Mouse (Mus musculus) activated CD4-positive, CD25-positive, alpha-beta regulatory T cell, adult 4 months (primary cell): ENCODE data around the gene Gsto1. TPM values are rescaled to one million over a fixed set of nuclear protein-coding genes. Genes with fewer than 3 reads are reported as not detected.

ENCODE experiments used
- ATAC-seq: one replicate; pipeline ENCODE4 v1.8.0; 2017
- polyA plus RNA-seq, 2 experiments: library from polyadenylated mRNA; unstranded; fragments of 100-300 nt; shearing (Covaris generic); gene quantifications; one replicate each; pipeline ENCODE4 v1.2.1; 2017

The Gsto1 gene
- polyA plus RNA-seq, 2 experiments from 2014 or later, result 27.1 to 29.5 TPM

GRCm38 (mm10) chr19:47890489-47891130 is 35.8 kb downstream of the Gsto1 start:
- ATAC-seq, result peak; percentile 57

DNA sequence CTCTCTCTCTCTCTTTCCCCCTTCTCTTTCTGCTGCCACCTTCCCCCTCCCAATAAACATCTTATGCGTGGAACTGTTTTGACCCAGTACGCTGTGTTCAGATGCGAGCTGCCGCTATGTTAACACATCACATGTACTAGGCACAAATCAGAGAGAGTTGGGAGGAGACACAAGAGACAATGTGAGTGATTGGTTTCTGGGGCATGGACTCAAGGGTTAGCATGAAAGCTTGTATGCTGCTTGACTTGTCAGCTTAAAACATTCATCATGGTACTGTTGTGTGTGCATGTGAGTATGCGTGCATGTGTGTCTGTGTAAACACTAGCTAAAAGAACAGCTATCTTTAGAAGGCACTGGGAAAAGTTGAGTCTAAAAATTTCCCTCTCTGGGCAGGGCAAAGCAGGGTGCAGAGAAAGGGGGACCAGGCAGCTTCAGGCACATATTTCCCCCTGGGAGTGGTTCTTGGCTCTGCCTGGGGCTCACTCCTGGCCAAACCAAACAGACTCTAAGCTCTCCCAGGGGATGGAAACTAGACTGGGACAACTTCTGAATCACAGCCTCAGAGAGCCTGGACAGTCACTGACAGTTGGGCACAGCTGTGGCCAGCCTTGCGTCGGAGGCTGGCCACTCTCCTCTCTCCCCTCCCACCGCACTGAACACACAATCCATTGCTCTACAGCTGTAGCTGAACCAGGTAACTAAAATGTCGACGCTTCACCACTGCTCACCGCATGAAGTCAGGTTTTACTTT is 37.0 kb downstream of the Gsto1 start:
- ATAC-seq, result no peak

GRCm38 (mm10) chr19:47893092-47893491 is 38.3 kb downstream of the Gsto1 start:
- no peak for ATAC-seq

DNA sequence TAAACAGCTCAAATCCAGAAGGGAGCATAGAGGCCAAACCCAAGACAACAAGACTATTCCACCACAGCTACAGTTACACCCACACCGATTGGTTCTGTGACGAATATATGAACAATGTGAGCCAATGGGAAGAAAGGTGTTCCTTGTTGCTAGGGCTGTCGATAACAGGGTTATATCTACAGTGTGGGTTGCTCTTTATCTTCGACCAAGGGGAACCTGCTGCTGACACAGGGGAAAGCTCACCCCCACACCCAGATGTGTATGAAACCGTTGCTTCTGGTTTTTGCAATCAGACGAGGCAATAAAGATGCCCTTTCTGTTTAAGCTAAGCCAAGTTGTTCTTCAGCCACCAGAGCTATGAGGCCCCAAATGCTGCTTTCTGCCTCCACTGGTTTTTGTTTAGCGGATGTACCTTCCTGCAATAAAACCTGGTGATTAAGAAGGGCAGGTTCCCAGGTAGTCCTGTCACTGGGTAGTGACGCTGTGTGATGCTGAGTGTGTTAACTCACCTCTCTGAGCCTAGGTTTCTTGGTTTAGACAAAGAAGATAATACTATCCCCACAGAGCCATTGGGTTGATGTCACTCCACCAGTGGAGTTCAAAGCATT is 43.8 kb downstream of the Gsto1 start:
- ATAC-seq, result peak; percentile 79

DNA sequence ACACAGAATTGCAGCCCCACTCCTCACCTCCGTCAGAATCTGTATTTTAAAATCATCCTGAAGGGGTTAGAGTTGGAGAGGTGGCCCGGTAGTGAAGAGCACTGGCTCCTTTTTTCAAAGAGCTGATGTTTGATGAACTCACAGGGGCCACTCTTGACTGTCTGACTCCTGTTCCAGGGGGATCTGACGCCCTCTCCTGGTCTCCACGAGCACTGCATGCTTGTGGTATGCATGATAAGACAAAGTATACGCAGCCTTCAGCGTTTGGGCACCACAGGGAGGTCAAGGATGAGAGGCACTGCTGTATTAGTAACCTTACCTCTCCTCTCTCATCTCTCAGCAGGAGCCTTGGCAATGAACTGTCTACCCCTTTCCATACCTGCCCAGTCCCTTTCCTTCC is 45.2 kb downstream of the Gsto1 start:
- ATAC-seq, result no peak

DNA sequence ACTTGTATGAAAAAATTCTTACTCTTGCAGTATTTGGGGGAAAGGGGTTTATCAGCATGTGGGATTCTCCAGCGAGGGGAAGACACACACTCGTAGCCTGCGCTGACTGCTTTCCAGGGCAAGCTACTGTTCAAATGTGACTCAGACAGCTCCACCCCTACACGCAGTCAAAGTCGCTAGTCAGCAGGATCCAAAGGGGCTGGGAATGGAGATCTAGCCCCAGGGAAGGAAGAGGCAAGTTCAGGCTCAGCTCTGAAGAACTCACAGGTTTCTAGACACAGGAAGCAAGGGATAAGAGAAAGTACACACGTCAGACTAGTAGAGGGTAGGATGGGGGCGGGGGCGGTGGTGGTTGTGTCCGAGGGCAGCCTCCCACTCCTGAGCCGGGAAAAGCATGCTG is 45.8 kb downstream of the Gsto1 start:
- no peak for ATAC-seq

DNA sequence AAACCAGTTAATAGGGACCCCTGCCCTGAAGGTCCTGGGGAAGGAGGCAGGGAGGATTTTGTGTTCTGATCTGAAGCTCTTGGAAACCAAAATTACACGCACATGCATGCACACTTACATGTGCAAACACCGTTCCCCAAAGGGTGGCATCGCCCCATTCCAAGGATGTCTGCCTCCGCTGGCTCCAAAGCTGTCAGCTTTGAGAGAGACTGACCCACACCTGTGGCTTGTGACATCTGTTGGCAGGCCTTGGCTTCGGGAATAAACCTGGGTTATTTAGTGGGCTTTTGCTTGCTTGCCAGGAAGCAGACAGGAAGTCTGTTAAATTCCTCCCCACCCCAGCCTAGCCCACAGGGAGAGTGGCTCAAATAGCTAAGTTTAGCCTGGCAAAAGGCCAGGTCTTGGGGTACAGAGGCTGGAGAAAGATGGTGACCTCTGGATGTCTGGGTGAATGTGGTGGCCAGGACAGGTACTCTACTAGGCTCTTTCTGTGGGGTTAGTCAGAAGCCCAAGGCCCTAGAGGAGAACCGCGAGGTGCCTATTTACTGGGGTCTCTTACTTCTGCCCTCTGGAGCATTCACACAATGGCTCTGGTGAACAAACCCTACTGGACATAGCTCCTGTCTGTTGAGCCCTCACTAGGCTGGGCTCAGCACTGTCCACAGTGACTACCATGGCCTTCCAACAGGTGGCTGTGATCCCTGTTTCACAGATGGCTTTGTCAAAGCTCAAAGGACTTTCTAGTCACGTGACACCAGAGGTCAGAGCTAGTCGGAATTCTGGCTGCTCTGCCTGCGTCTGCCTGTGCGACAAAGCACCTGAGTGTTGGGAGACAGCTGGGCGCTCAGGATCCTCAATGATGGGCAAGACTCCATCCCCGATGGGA is 47.8 kb downstream of the Gsto1 start:
- no peak for ATAC-seq

- ATAC-seq, result no peak
Observed at GRCm38 (mm10) chr19:47903679-47904078, 48.9 kb downstream of the Gsto1 start.

GRCm38 (mm10) chr19:47905081-47905480 is 50.3 kb downstream of the Gsto1 start:
- no peak for ATAC-seq

DNA sequence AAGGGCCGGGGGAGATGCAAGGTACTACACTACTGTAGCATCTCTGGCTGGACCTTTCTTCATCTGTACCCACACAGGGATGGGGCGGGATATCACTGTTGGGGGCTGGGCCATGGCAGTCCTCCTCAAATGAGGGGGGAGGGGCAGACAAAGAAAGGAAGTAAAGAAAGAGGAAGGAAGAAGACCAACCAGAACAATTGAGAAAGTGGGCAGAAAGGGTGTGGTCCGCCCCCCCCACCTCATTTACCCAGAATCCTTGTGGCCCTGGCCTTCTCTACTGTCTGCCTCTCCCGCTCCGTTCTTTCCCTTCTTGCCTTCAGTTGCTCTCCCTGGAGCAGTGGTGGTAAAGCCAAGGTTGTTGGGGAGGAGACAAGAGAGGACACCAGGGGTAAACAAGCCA is 50.8 kb downstream of the Gsto1 start:
- ATAC-seq, result no peak

- no peak for ATAC-seq
Observed at GRCm38 (mm10) chr19:47907596-47907995, 52.8 kb downstream of the Gsto1 start.

- ATAC-seq, result no peak
Observed at GRCm38 (mm10) chr19:47908961-47909371, 54.2 kb downstream of the Gsto1 start.

DNA sequence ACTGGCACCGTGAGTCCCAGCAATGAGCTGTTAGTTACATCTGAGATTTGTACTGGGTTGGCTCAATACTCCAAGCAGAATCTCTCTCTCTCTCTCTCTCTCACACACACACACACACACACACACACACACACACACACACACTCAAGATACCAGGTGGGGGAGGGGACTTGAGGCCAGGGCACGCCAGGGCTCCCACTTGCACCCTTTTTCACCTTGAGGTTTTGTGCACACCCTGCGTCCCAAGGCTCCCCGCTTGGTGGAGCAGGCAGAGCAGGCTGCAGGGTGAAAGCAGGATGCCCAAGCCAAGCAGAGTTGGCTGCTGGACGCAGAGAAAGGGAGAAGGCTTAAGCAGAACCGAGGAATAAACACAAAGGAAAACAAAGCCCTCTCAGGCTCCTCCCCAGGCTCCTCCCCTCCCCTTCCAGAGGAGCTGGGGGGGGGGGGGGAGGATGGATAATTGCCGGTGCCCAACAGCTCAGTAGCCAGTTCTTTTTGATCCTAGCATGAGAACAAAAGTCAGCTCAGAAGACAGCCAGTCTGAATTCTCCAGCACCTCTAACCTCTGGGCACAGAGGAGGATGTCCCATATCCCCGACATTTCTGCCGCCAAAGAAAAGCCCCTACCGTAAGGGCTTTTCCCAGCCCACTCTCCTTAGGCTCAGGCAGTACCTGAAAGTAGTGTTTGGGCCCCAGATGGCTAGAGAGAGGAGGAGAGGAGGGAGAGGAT is 54.8 kb downstream of the Gsto1 start:
- peak; percentile 40 for ATAC-seq

DNA sequence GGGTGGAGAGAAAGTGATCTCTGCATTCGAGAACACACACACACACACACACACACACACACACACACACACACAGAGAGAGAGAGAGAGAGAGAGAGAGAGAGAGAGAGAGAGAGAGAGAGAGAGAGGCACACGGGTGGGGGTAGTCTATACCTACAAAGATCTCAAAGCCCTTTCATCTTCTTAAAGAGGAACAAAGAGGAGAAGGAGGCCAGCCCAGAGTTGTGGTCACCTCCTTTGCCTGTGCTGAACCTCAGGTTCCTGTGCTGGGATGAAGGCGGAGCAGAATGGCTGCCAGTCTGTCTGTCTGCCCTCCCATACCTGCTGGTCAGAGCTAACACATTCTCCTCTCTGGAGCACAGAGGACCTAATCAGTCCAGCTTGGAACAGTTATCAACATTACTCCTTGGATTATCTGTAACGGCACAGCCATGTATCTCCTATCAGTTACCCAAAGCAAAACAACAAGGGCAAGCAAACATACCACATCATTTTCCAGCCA is 55.4 kb downstream of the Gsto1 start:
- ATAC-seq, result peak; percentile 79

- peak; percentile 7 for ATAC-seq
Observed at GRCm38 (mm10) chr19:47910751-47911150, 56.0 kb downstream of the Gsto1 start.

GRCm38 (mm10) chr19:47913344-47913743 is 58.6 kb downstream of the Gsto1 start:
- ATAC-seq, result no peak

- ATAC-seq, result no peak
Observed at GRCm38 (mm10) chr19:47914191-47914590, 59.4 kb downstream of the Gsto1 start.
